Mouse (Mus musculus) cerebellum, adult 2 months (tissue): ENCODE data around the gene 1700092M07Rik. TPM values are rescaled to one million over a fixed set of nuclear protein-coding genes. Genes with fewer than 3 reads are reported as not detected.

Source experiments
- DNase-seq, 2 experiments: peaks; one replicate each; pipeline ENCODE4 v3.0.0; 2021
- H3K27ac ChIP-seq: fragments of 200-500 bp; 2 replicates; pipeline ENCODE4 v1.5.1; 2012; ENCODE audit warnings: low read length, control low read depth, inconsistent platforms; ENCODE audit not compliant: insufficient read depth
- H3K27me3 ChIP-seq: fragments of 200-500 bp; 2 replicates; pipeline ENCODE4 v1.6.1; 2012; ENCODE audit warnings: inconsistent platforms, mild to moderate bottlenecking, low read length, moderate library complexity; ENCODE audit not compliant: control insufficient read depth, insufficient read depth
- H3K4me1 ChIP-seq: fragments of 200-500 bp; 2 replicates; pipeline ENCODE4 v1.6.1; 2011; ENCODE audit warnings: low read length; ENCODE audit not compliant: control insufficient read depth, insufficient read depth
- H3K4me3 ChIP-seq: fragments of 200-500 bp; replicated peaks from 2 replicates; pipeline ENCODE3; 2011; ENCODE audit warnings: mild to moderate bottlenecking, low read depth, low read length, control low read depth; ENCODE audit not compliant: insufficient read depth
- CTCF ChIP-seq: fragments of 200-500 bp; IDR thresholded peaks from 2 replicates; pipeline ENCODE4 v1.5.1; 2011; ENCODE audit warnings: low read depth, mild to moderate bottlenecking, control low read depth, low read length, moderate library complexity, borderline replicate concordance; ENCODE audit not compliant: insufficient read depth
- POLR2A ChIP-seq: fragments of 200-500 bp; IDR thresholded peaks from 2 replicates; pipeline ENCODE4 v1.6.1; 2011; ENCODE audit warnings: low read length, control low read depth, borderline replicate concordance; ENCODE audit not compliant: insufficient read depth
- WGBS: fragments of 180-500 bp; shearing (Covaris S2); methylation state at CpG from one replicate; pipeline ENCODE4 v1.1.7; 2018; 5-methylcytosine and 5-hydroxymethylcytosine counted together
- polyA plus RNA-seq: library from polyadenylated mRNA; depleted of rRNA; stranded (reverse); fragments of >200 nt; gene quantifications from 2 replicates; pipeline ENCODE4 v1.2.3, GENCODE M21; 2012

Gene 1700092M07Rik
- polyA plus RNA-seq, 1 experiment: 0.33 TPM

- Histone ChIP-seq H3K4me1 (peaks cover 14% of the 10 kb centered on the region), H3K4me3 (peak overlapping the region; percentile 26), H3K27ac (no peak overlapping the region), H3K27me3 (no peaks in the 10 kb centered on the region)
- no peak for TF ChIP-seq CTCF
- TF ChIP-seq POLR2A: no peak
- no peak for DNase-seq
- WGBS: 49% methylated on average over 1 of the region's 1 CpGs
Measured at GRCm38 (mm10) chr19:8721378-8721777, 19.1 kb upstream of the 1700092M07Rik start.

- H3K4me3 ChIP-seq: peak overlapping the region; percentile 99
- DNase-seq: peak; percentile 21 to 27
- 16% methylated on average over 4 of the region's 4 CpGs for WGBS
- no peaks in the 10 kb centered on the region for H3K27me3 ChIP-seq
- H3K4me1 ChIP-seq: peaks cover 11% of the 10 kb centered on the region
- TF ChIP-seq CTCF: no peak
- TF ChIP-seq POLR2A: no peak
- no peak overlapping the region for H3K27ac ChIP-seq
Measured at GRCm38 (mm10) chr19:8722021-8722420, 18.5 kb upstream of the 1700092M07Rik start.

- WGBS: under 1% methylated on average over 5 of the region's 5 CpGs
- TF ChIP-seq POLR2A: no peak
- no peak for TF ChIP-seq CTCF
- no peak for DNase-seq
Measured at GRCm38 (mm10) chr19:8722559-8722906, 18.0 kb upstream of the 1700092M07Rik start.

GRCm38 (mm10) chr19:8722907-8723573, 17.5 kb upstream of the 1700092M07Rik start, which contains the start of gene Slc3a2:
Gene Slc3a2, minus strand, starts transcription at chr19:8723369.
- TF ChIP-seq POLR2A (peak; percentile 91), CTCF (peak; percentile 14; the same call in 1 of the 2 replicates)
- whole genome bisulfite sequencing: under 1% methylated on average over 50 of the region's 50 CpGs
- no peaks in the 10 kb centered on the region for H3K27me3 ChIP-seq
- H3K4me1 ChIP-seq: peaks cover 10% of the 10 kb centered on the region
- peak; percentile 97 to 99 for DNase-seq
- H3K27ac ChIP-seq: peak within 1 kb of the TSS; percentile 99
- peak within 1 kb of the TSS; percentile 99 for H3K4me3 ChIP-seq

More at GRCm38 (mm10) chr19:8722559-8722906, 18.0 kb upstream of the 1700092M07Rik start:
- H3K4me3 ChIP-seq: peak overlapping the region; percentile 99
- H3K27me3 ChIP-seq: no peaks in the 10 kb centered on the region
- H3K4me1 ChIP-seq: peaks cover 10% of the 10 kb centered on the region
- H3K27ac ChIP-seq: peak overlapping the region; percentile 99

GRCm38 (mm10) chr19:8723574-8724346, 16.8 kb upstream of the 1700092M07Rik start:
- no peaks in the 10 kb centered on the region for H3K27me3 ChIP-seq
- peak in 1 of 2 experiments; percentile 37 for DNase-seq
- WGBS: under 1% methylated on average over 20 of the region's 20 CpGs
- peaks cover 10% of the 10 kb centered on the region for H3K4me1 ChIP-seq
- peak overlapping the region; percentile 99 for H3K4me3 ChIP-seq
- peak overlapping the region; percentile 88 for H3K27ac ChIP-seq
- TF ChIP-seq POLR2A (no peak), CTCF (no peak)

- WGBS: 0% methylated on average over 2 of the region's 2 CpGs
- H3K27ac ChIP-seq: no peak overlapping the region
Measured at GRCm38 (mm10) chr19:8724392-8724791, 16.1 kb upstream of the 1700092M07Rik start.

GRCm38 (mm10) chr19:8725081-8725613, 15.4 kb upstream of the 1700092M07Rik start:
- no peak for DNase-seq
- WGBS: 40% methylated on average over 4 of the region's 4 CpGs

More at GRCm38 (mm10) chr19:8724392-8724791, 16.1 kb upstream of the 1700092M07Rik start:
- TF ChIP-seq POLR2A: no peak
- no peak for TF ChIP-seq CTCF
- no peaks in the 10 kb centered on the region for H3K27me3 ChIP-seq
- H3K4me3 ChIP-seq: peak overlapping the region; percentile 99
- H3K4me1 ChIP-seq: peaks cover 10% of the 10 kb centered on the region
- no peak for DNase-seq

More at GRCm38 (mm10) chr19:8725081-8725613, 15.4 kb upstream of the 1700092M07Rik start:
- Histone ChIP-seq H3K27me3 (no peaks in the 10 kb centered on the region), H3K4me3 (no peak overlapping the region), H3K27ac (no peak overlapping the region), H3K4me1 (peaks cover 10% of the 10 kb centered on the region)
- no peak for TF ChIP-seq POLR2A
- no peak for TF ChIP-seq CTCF
